Mouse (Mus musculus) neural tube, embryonic 10.5 days (tissue): ENCODE measurements around the gene Uimc1.

ENCODE experiments used
- DNase-seq: peaks from one replicate; pipeline ENCODE4 v3.0.0-alpha.2; 2017; ENCODE audit warnings: low spot score; ENCODE audit errors: extremely low spot score

The Uimc1 gene

GRCm38 (mm10) chr13:54995161-54995560, 104.9 kb downstream of the Uimc1 start:
- DNase-seq = no peak

DNA sequence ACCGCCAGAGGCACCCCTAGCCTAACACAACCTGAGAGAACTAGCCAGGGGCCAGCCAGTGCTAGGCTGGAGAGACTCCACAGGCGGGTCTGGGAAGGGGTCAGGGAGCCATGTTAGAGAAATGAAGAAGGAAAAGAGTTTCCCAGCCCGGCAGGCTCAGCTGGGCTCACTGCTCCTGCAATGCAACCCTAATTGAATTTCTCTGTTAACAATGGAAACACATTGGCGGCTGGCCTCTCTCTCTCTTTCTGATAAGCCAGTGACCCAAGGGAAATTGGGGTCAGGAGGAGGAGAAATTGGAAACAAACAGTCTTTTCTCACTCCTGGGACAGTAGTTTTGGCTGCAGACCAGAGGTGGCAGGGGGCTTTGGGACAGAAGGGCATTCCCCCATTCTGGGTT, 105.5 kb downstream of the Uimc1 start:
- peak; percentile 53 for DNase-seq

GRCm38 (mm10) chr13:54992215-54992614, 107.9 kb downstream of the Uimc1 start:
- no peak for DNase-seq

GRCm38 (mm10) chr13:54988181-54988760, 111.8 kb downstream of the Uimc1 start:
- DNase-seq = no peak

- DNase-seq = no peak
Observed at GRCm38 (mm10) chr13:54987405-54987804, 112.7 kb downstream of the Uimc1 start.

- DNase-seq = no peak
Observed at GRCm38 (mm10) chr13:54983614-54984013, 116.5 kb downstream of the Uimc1 start.

GRCm38 (mm10) chr13:54983001-54983400, 117.1 kb downstream of the Uimc1 start:
- DNase-seq = no peak

- no peak for DNase-seq
Observed at GRCm38 (mm10) chr13:54980957-54981356, 119.1 kb downstream of the Uimc1 start.

DNA sequence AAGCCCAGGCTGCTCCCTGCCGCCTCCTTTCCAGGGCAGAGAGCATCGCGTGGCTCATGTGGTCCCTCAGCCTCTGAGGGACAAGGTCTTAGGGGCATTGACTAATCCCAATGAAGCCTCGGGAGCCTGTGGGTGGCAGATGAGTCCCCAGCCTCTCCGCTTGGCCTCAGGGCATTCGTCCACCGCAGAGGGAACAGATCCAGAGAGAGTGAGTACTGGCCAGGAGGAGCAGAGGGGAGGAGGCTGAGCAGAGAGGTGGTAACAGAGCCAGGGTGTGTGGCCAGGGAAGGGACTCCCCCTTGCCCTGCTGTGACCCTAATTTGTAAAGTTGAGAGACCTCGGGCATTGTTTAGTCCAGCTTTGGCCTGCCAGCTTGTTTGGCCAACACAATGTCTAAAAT, 121.3 kb downstream of the Uimc1 start:
- no peak for DNase-seq
